Mouse (Mus musculus) forebrain, embryonic 10.5 days (tissue): ENCODE measurements at regions not wholly inside any gene's neighbourhood (a gene's known extent, or its start where the extent isn't known, plus 50 kb on each side); places are given as distances from the start of the nearest gene placed in this dataset. TPM values are rescaled to one million over a fixed set of nuclear protein-coding genes. Genes with fewer than 3 reads are reported as not detected.

Source experiments
- DNase-seq: peaks from one replicate; pipeline ENCODE4 v3.0.0-alpha.2; 2017; ENCODE audit warnings: low spot score; ENCODE audit errors: extremely low spot score
- H3K27ac ChIP-seq: fragments of 300-500 bp; sonication (generic); 2 replicates; pipeline ENCODE4 v1.5.1; 2016; ENCODE audit warnings: mild to moderate bottlenecking
- H3K27me3 ChIP-seq: fragments of 300-500 bp; sonication (generic); 2 replicates; pipeline ENCODE4 v1.6.1; 2016; ENCODE audit warnings: mild to moderate bottlenecking; ENCODE audit not compliant: poor library complexity, severe bottlenecking
- H3K36me3 ChIP-seq: fragments of 300-500 bp; sonication (generic); replicated peaks from 2 replicates; pipeline ENCODE4 v1.6.1; 2016; ENCODE audit warnings: mild to moderate bottlenecking, moderate library complexity
- H3K4me1 ChIP-seq: fragments of 300-500 bp; sonication (generic); 2 replicates; pipeline ENCODE4 v1.6.1; 2016
- H3K4me3 ChIP-seq: fragments of 300-500 bp; sonication (generic); 2 replicates; pipeline ENCODE4 v1.5.1; 2016; ENCODE audit warnings: mild to moderate bottlenecking, moderate library complexity
- H3K9me3 ChIP-seq: fragments of 300-500 bp; sonication (generic); 2 replicates; pipeline ENCODE4 v1.6.1; 2016; ENCODE audit warnings: mild to moderate bottlenecking, moderate library complexity
- WGBS: fragments of 180-500 bp; shearing (Covaris S2); methylation state at CpG from one replicate; pipeline ENCODE4 v1.1.7; 2016; 5-methylcytosine and 5-hydroxymethylcytosine counted together
- microRNA-seq: library from miRNA; unstranded; fragments of <30 nt; microRNA quantifications from one replicate; pipeline ENCODE4, GENCODE M21; 2017

DNA sequence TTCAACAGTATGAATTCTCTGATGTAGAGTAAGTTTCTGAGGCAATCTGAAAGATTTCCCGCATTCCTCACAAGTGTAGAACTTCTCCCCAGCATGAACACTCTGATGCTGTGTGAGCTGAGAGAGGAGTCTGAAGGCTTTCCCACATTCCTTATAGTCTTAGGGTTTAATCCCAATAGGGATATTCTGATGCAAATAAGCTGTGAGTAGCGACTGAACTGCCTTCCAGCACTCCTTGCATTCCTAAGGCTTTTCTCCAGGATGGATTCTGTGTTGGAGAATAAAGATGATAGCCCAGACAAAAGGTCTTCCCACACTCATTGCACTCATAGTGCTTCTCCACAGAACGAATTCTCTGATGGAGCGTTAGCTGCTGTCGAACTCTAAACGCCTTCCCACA lies 152.6 kb upstream of the Api5 start:
- Histone ChIP-seq H3K27me3 (no peaks in the 10 kb centered on the region), H3K4me1 (no peaks in the 10 kb centered on the region), H3K36me3 (no peaks in the 10 kb centered on the region), H3K27ac (no peak overlapping the region), H3K4me3 (no peak overlapping the region), H3K9me3 (peaks cover 11% of the 10 kb centered on the region)
- WGBS = 66% methylated on average over 6 of the region's 6 CpGs
- DNase-seq = no peak

GRCm38 (mm10) chr2:94587255-94587654 lies 149.3 kb upstream of the Api5 start:
- Histone ChIP-seq H3K27ac (no peak overlapping the region), H3K4me1 (no peaks in the 10 kb centered on the region), H3K27me3 (no peaks in the 10 kb centered on the region), H3K4me3 (no peak overlapping the region), H3K36me3 (no peaks in the 10 kb centered on the region), H3K9me3 (peaks cover 11% of the 10 kb centered on the region)
- DNase-seq = no peak
- WGBS = 61% methylated on average over 1 of the region's 1 CpGs

GRCm38 (mm10) chr2:94571646-94572045 lies 133.7 kb upstream of the Api5 start:
- WGBS = 30% methylated on average over 3 of the region's 3 CpGs
- no peak for DNase-seq
- H3K9me3 ChIP-seq = no peaks in the 10 kb centered on the region
- peaks cover 4% of the 10 kb centered on the region for H3K4me1 ChIP-seq
- no peaks in the 10 kb centered on the region for H3K36me3 ChIP-seq
- no peak overlapping the region for H3K27ac ChIP-seq
- no peaks in the 10 kb centered on the region for H3K27me3 ChIP-seq
- H3K4me3 ChIP-seq = no peak overlapping the region

GRCm38 (mm10) chr2:94541230-94541905 lies 103.4 kb upstream of the Api5 start:
- H3K4me3 ChIP-seq = no peak overlapping the region
- H3K27me3 ChIP-seq = no peaks in the 10 kb centered on the region
- no peak for DNase-seq
- 85% methylated on average over 3 of the region's 3 CpGs for WGBS
- H3K36me3 ChIP-seq = no peaks in the 10 kb centered on the region
- H3K27ac ChIP-seq = no peak overlapping the region
- no peaks in the 10 kb centered on the region for H3K4me1 ChIP-seq
- H3K9me3 ChIP-seq = no peaks in the 10 kb centered on the region

DNA sequence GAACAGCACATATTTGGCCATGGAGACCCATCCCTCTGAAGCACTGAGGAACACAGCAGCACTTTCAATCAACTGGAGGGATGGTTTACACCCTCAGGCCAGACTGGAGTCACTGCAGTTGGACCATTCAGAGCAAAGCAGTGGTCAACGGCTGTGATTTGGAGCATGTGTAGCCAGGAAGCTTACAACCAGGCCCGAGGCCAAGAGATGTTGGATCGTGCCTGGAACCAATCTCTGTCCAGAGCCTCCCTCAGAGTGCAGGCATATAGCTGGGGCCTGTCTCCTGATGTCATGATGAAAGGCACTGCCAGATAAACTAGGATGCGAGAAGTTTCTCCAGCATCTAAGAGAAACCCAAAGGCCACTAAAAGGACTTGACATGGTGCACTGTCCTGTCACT lies 98.7 kb upstream of the Api5 start:
- DNase-seq = no peak
- no peak overlapping the region for H3K4me3 ChIP-seq
- H3K9me3 ChIP-seq = no peaks in the 10 kb centered on the region
- H3K36me3 ChIP-seq = no peaks in the 10 kb centered on the region
- H3K27me3 ChIP-seq = no peaks in the 10 kb centered on the region
- no peak overlapping the region for H3K27ac ChIP-seq
- WGBS = 81% methylated on average over 4 of the region's 4 CpGs
- no peaks in the 10 kb centered on the region for H3K4me1 ChIP-seq

GRCm38 (mm10) chr2:94531175-94531574 lies 93.2 kb upstream of the Api5 start:
- Histone ChIP-seq H3K4me3 (no peak overlapping the region), H3K27ac (no peak overlapping the region), H3K27me3 (no peaks in the 10 kb centered on the region), H3K9me3 (no peaks in the 10 kb centered on the region), H3K4me1 (no peaks in the 10 kb centered on the region), H3K36me3 (no peaks in the 10 kb centered on the region)
- 79% methylated on average over 5 of the region's 5 CpGs for WGBS
- no peak for DNase-seq

GRCm38 (mm10) chr2:94524536-94524935 lies 86.6 kb upstream of the Api5 start:
- WGBS = 36% methylated on average over 6 of the region's 6 CpGs
- Histone ChIP-seq H3K4me1 (no peaks in the 10 kb centered on the region), H3K9me3 (no peaks in the 10 kb centered on the region), H3K4me3 (no peak overlapping the region), H3K36me3 (no peaks in the 10 kb centered on the region), H3K27ac (no peak overlapping the region), H3K27me3 (no peaks in the 10 kb centered on the region)
- DNase-seq = peak; percentile 45

DNA sequence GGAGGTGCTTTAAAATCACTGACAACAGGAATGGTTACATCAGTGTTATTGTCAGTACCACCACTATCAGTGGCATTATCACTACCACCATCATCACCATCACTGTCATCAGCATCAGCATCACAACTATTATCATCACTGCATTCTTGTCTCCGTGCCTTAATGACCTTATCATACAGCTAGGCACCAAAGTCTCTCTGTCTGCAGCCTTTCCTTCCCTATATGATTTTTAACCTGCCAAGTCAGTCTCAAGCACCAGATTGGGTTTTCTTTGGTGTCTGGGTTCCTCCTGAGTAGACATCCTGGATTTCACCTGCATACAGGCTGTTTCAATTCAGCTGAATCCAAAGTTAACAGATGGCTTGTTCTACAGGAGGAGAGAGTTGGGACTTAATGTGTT lies 78.9 kb upstream of the Api5 start:
- H3K9me3 ChIP-seq = no peaks in the 10 kb centered on the region
- H3K4me1 ChIP-seq = no peaks in the 10 kb centered on the region
- no peak overlapping the region for H3K4me3 ChIP-seq
- no peak for DNase-seq
- whole genome bisulfite sequencing = 89% methylated on average over 1 of the region's 1 CpGs
- no peaks in the 10 kb centered on the region for H3K36me3 ChIP-seq
- no peak overlapping the region for H3K27ac ChIP-seq
- H3K27me3 ChIP-seq = no peaks in the 10 kb centered on the region

DNA sequence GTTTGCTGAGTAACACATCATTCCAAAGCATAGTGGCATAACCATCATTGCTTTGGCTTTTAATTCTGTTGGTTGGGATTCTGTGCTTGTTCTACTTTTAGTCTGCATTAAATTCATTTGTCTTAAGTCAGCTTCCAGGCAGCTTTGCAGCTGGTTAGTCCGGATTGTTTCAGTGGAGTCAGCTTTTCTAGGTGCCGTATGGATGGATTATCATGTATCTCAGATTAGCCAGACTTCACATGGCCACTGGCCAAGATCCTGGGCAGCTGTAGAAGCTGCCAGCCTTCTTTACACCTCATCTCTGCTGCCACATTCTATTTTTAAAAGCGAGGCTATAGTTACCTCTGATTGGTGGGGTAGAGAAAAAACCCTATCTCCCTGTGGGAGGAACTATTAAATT lies 74.1 kb upstream of the Api5 start:
- 76% methylated on average over 3 of the region's 3 CpGs for WGBS
- no peaks in the 10 kb centered on the region for H3K27me3 ChIP-seq
- H3K36me3 ChIP-seq = no peaks in the 10 kb centered on the region
- H3K4me3 ChIP-seq = no peak overlapping the region
- DNase-seq = no peak
- no peaks in the 10 kb centered on the region for H3K4me1 ChIP-seq
- no peaks in the 10 kb centered on the region for H3K9me3 ChIP-seq
- no peak overlapping the region for H3K27ac ChIP-seq

GRCm38 (mm10) chr2:94500649-94501048 lies 62.7 kb upstream of the Api5 start:
- no peaks in the 10 kb centered on the region for H3K27me3 ChIP-seq
- no peak overlapping the region for H3K27ac ChIP-seq
- H3K9me3 ChIP-seq = no peaks in the 10 kb centered on the region
- no peaks in the 10 kb centered on the region for H3K36me3 ChIP-seq
- 45% methylated on average over 2 of the region's 2 CpGs for WGBS
- H3K4me3 ChIP-seq = no peak overlapping the region
- DNase-seq = no peak
- no peaks in the 10 kb centered on the region for H3K4me1 ChIP-seq

GRCm38 (mm10) chr2:94498516-94498915 lies 60.6 kb upstream of the Api5 start:
- Histone ChIP-seq H3K9me3 (no peaks in the 10 kb centered on the region), H3K4me1 (no peaks in the 10 kb centered on the region), H3K4me3 (no peak overlapping the region), H3K27me3 (no peaks in the 10 kb centered on the region), H3K36me3 (no peaks in the 10 kb centered on the region), H3K27ac (no peak overlapping the region)
- DNase-seq = no peak
- 70% methylated on average over 2 of the region's 2 CpGs for WGBS

Small RNA genes lying in the stretch of these regions (microRNA-seq; reads per million reads assigned to microRNA genes)
- not detected for gene Gm44461
